Mouse (Mus musculus): Measurements from ENCODE around the gene Hoxa9. TPM values are rescaled to one million over a fixed set of nuclear protein-coding genes. Genes with fewer than 3 reads are reported as not detected.

The Hoxa9 gene
- polyA plus RNA-seq, 1 experiment from 2014 or later = 0.11 TPM

DNA sequence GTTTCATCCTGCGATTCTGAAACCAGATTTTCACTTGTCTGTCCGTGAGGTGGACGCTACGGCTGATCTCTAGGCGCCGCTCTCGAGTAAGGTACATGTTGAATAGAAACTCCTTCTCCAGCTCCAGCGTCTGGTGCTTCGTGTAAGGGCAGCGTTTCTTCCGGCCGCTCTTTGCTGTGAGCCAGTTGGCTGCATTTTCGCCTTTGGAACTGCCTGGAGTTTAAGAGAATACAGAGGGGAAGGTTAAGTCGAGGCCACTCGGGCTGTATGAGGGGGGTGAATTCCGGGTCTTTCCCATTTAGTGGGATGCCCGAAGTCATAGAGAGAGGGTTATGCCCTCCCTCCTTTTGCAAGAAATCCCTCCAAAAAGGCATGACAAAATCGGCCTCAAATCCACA lies 1.7 kb upstream of the Hoxa9 start:
- Histone ChIP-seq H3K4me3 (ENCODE audit: inconsistent target) (no peak overlapping the region), H3K79me2 (ENCODE audit: inconsistent target) (no peaks in the 10 kb centered on the region), H3K27ac (no peak overlapping the region), H3K36me3 (ENCODE audit: inconsistent target) (no peaks in the 10 kb centered on the region)
- 2% methylated on average over 18 of the region's 18 CpGs for WGBS (ENCODE audit: missing documents)

- 3% methylated on average over 18 of the region's 18 CpGs for WGBS (ENCODE audit: missing documents)
- no peak overlapping the region for H3K27ac ChIP-seq
- no peaks in the 10 kb centered on the region for H3K36me3 ChIP-seq (ENCODE audit: inconsistent target)
- H3K4me3 ChIP-seq (ENCODE audit: inconsistent target) = no peak overlapping the region
- H3K79me2 ChIP-seq (ENCODE audit: inconsistent target) = no peaks in the 10 kb centered on the region
Observed at GRCm38 (mm10) chr6:52231885-52232567, 1.1 kb upstream of the Hoxa9 start.

- no peak overlapping the region for H3K27ac ChIP-seq
- 5% methylated on average over 41 of the region's 44 CpGs for WGBS (ENCODE audit: missing documents)
- H3K36me3 ChIP-seq (ENCODE audit: inconsistent target) = no peaks in the 10 kb centered on the region
- no peaks in the 10 kb centered on the region for H3K79me2 ChIP-seq (ENCODE audit: inconsistent target)
- H3K4me3 ChIP-seq (ENCODE audit: inconsistent target) = no peak overlapping the region
Observed at GRCm38 (mm10) chr6:52229558-52230416, 1.1 kb downstream of the Hoxa9 start.

- Histone ChIP-seq H3K27ac (no peak overlapping the region), H3K4me3 (ENCODE audit: inconsistent target) (no peak overlapping the region), H3K36me3 (ENCODE audit: inconsistent target) (no peaks in the 10 kb centered on the region), H3K79me2 (ENCODE audit: inconsistent target) (no peaks in the 10 kb centered on the region)
- WGBS (ENCODE audit: missing documents) = 6% methylated on average over 38 of the region's 38 CpGs
Observed at GRCm38 (mm10) chr6:52228475-52229465, 2.1 kb downstream of the Hoxa9 start.

- H3K27ac ChIP-seq = no peak overlapping the region
- 36% methylated on average over 11 of the region's 11 CpGs for WGBS (ENCODE audit: missing documents)
Observed at GRCm38 (mm10) chr6:52227470-52228222, 3.2 kb downstream of the Hoxa9 start.

DNA sequence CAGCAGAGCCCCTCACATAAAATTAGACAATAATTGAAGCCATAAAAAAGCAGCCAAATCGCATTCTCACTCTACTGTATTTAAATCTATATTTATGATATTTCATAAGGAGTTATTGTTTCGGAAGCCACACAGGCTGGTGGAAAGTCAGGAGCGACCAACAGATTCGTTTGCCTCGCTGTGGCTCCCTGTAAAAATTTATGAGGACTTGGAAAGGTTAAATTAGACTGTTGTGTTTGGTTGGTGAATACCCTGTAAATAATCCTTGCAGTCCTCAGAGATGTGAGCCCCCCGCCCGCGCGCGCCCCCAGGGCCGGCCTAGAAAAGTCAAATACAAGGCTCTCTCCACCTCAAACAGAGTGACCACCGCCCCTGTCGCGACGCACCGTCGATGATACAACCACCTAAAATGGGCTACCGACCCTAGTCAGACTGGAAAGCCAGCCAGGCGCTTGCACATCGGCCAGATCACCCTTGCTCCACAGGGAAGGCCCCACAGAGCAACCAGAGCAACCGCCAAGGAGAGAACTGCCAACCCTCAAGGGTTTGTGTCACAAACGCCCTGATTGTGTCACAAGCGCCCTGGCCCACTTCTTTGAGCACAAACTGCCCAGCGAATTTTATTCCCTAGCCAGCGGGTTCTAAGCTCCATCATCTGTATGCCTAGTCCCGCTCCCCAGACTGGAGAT lies 4.2 kb downstream of the Hoxa9 start:
- no peaks in the 10 kb centered on the region for H3K36me3 ChIP-seq (ENCODE audit: inconsistent target)
- H3K4me3 ChIP-seq (ENCODE audit: inconsistent target) = no peak overlapping the region
- no peaks in the 10 kb centered on the region for H3K79me2 ChIP-seq (ENCODE audit: inconsistent target)
- WGBS (ENCODE audit: missing documents) = 9% methylated on average over 26 of the region's 26 CpGs
- no peak overlapping the region for H3K27ac ChIP-seq

More at GRCm38 (mm10) chr6:52227470-52228222, 3.2 kb downstream of the Hoxa9 start:
- Histone ChIP-seq H3K79me2 (ENCODE audit: inconsistent target) (no peaks in the 10 kb centered on the region), H3K36me3 (ENCODE audit: inconsistent target) (no peaks in the 10 kb centered on the region), H3K4me3 (ENCODE audit: inconsistent target) (no peak overlapping the region)

GRCm38 (mm10) chr6:52225612-52226568 lies 5.0 kb downstream of the Hoxa9 start:
- H3K4me3 ChIP-seq (ENCODE audit: inconsistent target) = no peak overlapping the region
- under 1% methylated on average over 66 of the region's 69 CpGs for WGBS (ENCODE audit: missing documents)
- H3K27ac ChIP-seq = no peak overlapping the region
- no peaks in the 10 kb centered on the region for H3K79me2 ChIP-seq (ENCODE audit: inconsistent target)
- no peaks in the 10 kb centered on the region for H3K36me3 ChIP-seq (ENCODE audit: inconsistent target)

- no peaks in the 10 kb centered on the region for H3K36me3 ChIP-seq (ENCODE audit: inconsistent target)
- no peak overlapping the region for H3K27ac ChIP-seq
- no peak overlapping the region for H3K4me3 ChIP-seq (ENCODE audit: inconsistent target)
- WGBS (ENCODE audit: missing documents) = 2% methylated on average over 31 of the region's 36 CpGs
- H3K79me2 ChIP-seq (ENCODE audit: inconsistent target) = no peaks in the 10 kb centered on the region
Observed at GRCm38 (mm10) chr6:52224895-52225611, 5.8 kb downstream of the Hoxa9 start.

- Histone ChIP-seq H3K27ac (no peak overlapping the region), H3K4me3 (ENCODE audit: inconsistent target) (no peak overlapping the region), H3K36me3 (ENCODE audit: inconsistent target) (no peaks in the 10 kb centered on the region), H3K79me2 (ENCODE audit: inconsistent target) (no peaks in the 10 kb centered on the region)
- WGBS (ENCODE audit: missing documents) = 15% methylated on average over 20 of the region's 24 CpGs
Observed at GRCm38 (mm10) chr6:52223939-52224760, 6.7 kb downstream of the Hoxa9 start.

DNA sequence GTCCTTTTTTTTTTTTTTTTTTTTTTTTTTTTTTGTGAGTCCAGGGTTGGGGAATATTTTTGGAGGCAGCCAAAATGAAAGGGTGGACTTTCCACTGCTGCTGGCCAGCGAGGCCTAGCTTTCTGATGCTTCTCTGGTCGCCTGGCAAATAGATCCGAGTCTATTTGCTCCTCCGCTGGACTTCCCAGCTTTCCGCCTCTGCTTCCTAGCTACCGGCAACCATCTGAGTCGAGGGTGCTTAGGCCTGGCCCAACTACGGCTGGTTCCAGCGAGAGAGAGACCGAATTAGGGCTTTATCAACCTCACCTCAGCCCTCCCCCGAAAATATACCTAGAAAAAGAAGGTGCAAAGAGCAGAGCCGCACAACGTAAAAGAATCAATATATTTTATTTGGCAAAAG lies 8.2 kb downstream of the Hoxa9 start:
- no peak overlapping the region for H3K4me3 ChIP-seq (ENCODE audit: inconsistent target)
- WGBS (ENCODE audit: missing documents) = 42% methylated on average over 13 of the region's 13 CpGs
- H3K27ac ChIP-seq = no peak overlapping the region
- H3K36me3 ChIP-seq (ENCODE audit: inconsistent target) = no peaks in the 10 kb centered on the region
- no peaks in the 10 kb centered on the region for H3K79me2 ChIP-seq (ENCODE audit: inconsistent target)

- Histone ChIP-seq H3K27ac (no peak overlapping the region), H3K36me3 (ENCODE audit: inconsistent target) (no peaks in the 10 kb centered on the region), H3K4me3 (ENCODE audit: inconsistent target) (no peak overlapping the region; the same call in 1 of the 2 replicates), H3K79me2 (ENCODE audit: inconsistent target) (no peaks in the 10 kb centered on the region)
- WGBS (ENCODE audit: missing documents) = 20% methylated on average over 21 of the region's 21 CpGs
Observed at GRCm38 (mm10) chr6:52221993-52222685, 8.8 kb downstream of the Hoxa9 start.
